Mouse (Mus musculus): ENCODE data around the gene Slc9a5.

Gene Slc9a5

DNA sequence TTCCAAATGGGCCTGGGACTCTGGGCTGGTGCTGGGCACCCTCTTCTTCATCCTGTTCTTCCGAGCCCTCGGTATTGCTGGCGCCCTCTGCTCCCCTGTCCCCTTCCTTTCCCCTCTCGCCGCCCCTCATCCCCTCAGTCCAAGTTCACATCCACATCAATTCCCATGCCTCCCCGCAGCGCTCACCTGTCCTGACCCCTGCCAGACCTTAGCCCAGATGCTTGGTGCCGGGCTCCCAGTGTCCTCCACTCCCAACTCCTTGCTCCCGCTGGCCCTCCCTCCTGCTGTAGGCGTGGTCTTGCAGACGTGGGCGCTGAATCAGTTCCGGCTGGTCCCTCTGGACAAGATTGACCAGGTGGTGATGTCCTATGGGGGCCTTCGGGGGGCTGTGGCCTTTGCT lies 8.0 kb downstream of the Slc9a5 start:
- no peak for DNase-seq

DNA sequence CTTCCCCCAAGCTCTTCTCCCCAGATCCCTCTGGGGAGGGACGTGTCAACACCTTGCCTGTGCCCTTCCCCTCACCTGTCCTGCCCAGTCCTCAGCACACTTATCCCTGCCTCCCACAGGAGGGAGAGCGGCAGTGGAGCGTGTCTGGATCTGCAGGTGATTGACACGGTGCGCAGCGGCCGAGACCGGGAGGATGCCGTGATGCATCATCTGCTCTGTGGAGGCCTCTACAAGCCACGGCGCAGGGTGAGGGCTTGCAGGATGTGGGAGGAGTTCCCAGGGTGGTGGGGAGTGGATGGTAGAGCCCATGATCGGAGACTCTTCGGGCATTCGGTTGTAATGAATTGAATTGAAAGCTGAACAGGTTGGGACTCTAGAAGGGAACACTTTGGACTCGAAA lies 10.6 kb downstream of the Slc9a5 start:
- no peak for DNase-seq

DNA sequence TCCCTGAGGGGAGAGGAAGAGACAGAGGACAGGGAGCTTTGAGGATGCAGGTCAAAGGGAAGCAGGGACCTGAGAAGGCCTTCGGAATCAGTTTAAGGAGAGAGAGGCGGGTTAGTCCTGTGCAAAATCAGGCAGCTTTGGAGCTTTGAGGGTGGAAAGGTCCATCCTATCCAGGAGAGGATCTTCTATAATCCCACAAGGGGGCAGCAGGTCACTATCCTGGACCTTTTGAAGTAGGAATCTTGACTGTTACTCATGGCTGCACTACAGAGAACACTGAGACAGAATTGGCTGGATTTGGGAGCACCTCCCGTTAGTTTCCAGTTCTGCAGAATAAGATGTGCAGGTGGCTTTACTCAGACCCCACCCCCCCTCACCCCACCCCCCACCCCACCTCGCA lies 11.0 kb downstream of the Slc9a5 start:
- no peak for DNase-seq

DNA sequence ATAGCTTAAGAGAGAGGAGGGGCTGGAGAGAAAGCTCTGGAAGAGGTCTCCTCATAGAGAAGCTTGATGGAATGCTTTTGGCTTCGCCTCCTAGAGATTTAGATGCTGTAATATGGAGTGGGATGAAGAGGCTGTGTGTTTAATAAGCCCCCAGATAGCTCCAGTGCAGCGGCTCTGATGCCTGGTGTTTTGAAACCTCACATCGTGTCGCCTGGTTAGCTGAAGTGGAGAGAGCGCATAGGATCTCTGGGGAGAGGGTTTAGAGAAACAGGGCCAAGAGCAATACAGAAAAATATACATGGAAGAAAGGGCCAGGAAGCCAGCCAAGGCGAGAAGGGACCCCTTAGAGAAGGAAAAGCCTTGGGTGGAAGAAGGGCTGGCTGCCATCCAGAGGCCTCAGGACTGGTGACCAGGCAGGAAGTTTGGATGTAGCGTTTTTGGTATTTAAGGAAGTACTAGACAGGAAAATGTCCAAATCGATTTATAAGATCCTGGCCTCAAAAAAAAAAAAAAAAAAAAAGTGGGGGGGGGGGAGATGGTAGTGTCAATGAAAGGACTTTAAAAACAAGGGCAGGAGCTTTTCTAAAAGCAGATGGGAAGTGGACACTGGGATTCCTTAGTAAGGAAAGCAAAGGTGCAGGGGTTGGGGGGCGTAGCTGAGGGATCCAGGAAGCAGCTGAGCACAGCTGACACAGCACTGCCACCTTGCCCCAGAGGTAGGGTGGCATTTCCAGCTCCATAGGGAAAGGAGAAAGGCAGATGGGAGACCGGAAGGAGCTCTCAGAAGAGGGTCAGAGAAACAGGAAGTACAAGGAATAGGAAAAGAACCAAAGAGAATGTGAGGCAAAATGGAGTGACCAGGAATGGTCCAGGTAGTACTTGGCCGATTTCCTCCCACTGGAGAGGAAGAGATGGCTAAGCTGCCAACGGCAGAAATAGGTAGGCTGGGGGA lies 13.4 kb downstream of the Slc9a5 start:
- DNase-seq, result no peak

DNA sequence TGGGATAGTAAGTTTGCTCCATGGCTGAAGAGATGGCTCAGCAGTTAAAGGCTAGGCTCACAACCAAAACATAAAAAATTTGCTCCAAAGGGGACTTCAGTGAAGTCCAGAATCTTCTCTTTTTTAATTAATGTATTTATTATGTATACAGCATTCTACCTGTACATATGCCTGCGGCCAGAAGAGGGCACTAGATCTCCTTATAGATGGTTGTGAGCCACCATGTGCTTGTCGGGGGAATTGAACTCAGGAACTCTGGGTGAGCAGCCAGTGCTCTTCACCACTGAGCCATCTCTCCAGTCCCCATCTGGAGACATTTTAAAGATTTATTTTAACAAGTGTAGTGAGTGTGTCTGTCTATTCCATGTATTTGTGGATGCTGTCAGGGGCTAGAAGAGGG lies 18.5 kb downstream of the Slc9a5 start:
- peak; percentile 20 to 30 for DNase-seq

DNA sequence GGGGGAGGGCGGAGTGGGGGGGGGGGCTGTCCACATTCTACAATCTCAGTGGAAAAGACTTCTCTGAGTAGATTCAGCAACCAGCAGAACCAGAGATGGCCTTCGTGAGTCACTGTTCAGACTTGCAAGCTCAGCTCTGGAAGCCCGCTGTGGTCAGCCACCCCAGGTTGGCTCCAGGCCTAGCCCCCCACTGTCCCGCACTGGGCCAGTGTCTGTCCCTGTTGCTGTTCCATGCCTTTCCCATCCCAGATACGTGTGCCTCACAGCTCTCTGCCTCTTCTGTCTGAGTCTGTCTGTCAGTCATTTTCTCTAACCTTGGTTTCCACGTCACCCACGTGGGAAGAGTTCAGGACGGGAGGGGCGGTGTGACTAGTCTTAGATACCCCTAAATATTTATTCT lies 23.8 kb downstream of the Slc9a5 start:
- DNase-seq, result no peak

DNA sequence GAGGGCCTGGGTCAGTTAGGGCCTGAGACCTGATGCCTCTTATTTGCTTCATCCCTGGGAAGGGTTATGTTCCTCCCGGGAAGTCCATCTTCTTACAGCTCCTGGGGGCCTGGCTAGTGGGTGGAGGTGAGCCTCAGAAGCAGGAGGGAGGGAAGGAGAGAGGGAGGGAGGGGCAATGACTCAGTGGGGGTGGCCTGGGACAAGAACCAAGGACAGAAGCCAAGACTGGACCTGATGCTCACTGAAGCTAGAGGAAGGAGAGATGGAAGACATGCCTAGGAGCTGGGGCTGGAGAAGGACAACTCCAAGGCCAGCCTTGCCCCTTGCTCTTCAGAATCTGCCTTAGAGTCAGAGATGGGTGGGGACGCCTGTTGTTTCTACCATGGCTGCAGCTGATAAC lies 24.4 kb downstream of the Slc9a5 start, which contains the start of gene Plekhg4:
Plekhg4 (plus strand) TSS at position 243 of the 400 bp plus-strand sequence.
- no peak for DNase-seq

DNA sequence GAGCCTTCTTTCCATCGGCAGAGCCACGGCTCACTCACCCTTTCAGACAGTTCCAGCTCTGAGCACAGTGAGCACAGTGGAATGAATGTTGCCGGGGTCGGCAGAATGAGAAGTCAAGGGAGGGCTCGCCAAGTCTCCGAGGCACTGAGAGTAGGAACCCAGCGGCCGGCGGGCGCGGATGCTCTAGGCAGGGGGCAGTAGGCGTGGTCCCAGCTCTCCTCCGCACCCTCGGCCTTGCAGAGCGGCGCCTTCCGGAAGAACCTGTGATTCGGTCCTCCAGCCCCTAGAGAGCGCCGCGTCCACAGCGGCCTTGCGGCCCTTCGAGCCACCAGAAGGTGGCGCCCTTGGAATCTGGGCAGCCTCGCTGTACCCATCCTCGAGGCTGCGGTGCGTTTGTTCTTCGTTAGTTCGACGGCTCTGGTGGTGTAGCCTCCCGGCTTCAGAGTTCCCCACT lies 25.9 kb downstream of the Slc9a5 start:
- DNase-seq, result peak; percentile 67 to 71

DNA sequence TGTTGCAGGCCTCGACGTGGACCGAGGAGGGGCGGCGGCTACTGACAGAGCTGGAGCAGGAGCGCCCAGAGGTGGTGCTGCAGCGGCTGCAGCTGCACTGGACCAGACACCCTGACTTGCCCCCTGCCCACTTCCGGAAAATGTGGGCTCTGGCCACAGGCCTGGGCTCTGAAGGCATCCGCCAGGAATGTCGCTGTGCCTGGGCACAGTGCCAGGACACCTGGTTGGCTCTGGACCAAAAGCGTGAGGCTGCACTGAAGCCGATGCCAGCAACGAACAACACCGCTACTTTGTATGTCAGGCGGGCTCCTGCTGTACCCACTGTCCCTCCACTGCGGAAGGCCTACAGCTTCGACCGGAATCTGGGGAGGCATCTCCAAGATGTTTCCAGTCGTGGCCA lies 30.0 kb downstream of the Slc9a5 start:
- no peak for DNase-seq

DNA sequence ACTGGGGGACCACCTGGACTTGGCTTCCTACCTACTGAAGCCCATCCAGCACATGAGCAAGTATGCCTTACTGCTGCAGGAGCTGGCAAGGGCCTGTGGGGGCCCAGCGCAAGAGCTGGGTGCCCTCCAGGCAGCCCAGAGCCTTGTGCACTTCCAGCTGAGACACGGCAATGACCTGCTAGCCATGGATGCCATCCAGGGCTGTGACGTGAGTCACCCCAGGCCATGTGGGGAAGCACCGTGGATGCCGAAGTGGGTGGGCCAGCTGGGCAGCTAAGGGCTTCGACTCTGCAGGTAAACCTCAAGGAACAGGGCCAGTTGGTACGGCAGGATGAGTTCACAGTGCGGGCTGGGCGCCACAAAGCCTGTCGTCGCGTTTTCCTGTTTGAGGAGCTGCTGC lies 31.7 kb downstream of the Slc9a5 start:
- no peak for DNase-seq

DNA sequence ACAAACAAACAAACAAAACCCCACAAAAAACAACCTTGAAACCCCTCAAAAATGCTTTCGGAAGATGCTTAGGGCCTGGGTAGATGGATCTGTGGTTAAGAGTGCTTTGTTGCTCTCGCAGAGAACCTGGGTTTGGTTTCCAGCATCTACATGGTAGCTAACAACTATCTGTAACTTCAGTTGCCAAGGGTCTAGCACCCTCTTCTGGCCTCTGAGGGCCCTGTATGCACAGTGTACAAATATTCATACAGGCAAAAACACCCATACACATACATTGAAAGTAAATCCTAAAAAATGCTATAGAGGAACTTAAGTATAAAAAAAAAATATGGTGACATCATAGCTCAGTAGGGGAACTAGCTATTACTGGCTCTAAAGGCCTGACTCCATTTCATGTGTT lies 35.4 kb downstream of the Slc9a5 start:
- no peak for DNase-seq

DNA sequence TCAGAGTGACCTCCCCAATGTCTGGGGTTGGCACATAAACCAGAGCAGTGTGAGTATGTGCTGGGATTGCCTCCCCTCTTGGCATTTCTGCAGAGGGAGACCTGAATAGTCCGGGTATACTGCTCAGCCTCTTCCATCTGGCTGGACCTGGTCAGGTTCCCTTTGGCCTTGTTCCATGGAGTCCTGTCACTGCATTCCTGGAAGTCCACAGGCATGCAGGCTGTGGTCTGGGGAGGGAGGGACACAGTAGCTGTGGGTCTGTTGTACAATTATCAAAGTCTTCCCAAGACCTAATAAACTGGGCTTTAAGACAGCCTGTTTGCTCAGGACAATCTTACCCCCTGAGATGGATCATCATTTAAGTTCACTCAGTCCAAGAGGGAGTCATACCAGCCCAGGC lies 38.5 kb downstream of the Slc9a5 start:
- no peak for DNase-seq

DNA sequence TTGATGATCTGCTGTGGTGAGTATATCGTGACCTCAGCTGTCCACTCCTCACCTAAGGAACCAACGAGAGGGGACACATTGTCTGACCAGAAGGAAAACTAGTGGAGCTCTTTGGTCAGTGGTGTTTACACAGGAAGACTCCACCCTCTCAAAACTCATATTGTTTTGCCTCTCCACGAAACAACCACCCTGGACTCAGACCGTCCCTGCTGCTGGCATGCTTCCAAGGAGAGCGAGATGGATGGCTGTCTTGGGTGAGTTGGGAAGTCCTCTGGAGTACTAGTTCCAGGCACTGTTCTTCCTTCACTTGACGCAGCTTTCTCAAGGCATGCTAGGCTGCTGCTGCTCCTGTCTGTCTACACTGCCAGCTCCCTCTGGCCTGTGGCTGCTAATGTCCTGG lies 40.5 kb downstream of the Slc9a5 start:
- DNase-seq, result no peak

DNA sequence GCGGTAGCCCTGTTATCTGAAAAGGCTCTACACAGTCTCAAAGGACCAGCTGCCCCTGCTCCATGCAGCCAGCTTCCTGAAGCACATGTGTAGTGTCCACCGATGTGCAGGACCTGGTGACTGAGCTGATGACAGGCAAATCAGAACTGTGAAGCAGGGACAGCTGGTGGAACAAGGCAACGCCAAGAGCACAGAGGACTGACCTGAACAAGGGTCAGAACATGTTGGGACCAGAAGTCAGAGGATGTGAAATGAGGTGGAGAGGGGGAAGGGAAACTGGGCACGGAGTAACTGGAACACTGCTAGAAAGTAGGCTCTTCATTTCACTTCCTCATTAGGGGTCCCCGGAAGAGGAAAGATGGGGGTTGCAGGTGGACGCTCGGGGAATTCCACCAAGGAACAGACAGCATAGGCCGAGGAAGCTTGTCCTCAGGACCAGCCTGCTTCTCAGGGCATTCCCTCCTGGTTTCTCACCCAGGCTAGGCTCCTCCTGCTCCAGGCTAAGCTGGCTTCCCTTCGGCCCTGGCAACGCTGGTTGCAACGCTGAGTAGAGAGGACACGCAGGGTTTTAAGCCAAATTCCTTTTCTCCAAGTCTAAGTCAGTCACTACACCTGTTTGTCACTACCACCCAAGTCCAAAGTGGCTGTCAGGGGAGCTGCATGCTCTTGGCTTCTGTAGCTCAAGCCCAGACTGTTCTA lies 44.6 kb downstream of the Slc9a5 start:
- no peak for DNase-seq

DNA sequence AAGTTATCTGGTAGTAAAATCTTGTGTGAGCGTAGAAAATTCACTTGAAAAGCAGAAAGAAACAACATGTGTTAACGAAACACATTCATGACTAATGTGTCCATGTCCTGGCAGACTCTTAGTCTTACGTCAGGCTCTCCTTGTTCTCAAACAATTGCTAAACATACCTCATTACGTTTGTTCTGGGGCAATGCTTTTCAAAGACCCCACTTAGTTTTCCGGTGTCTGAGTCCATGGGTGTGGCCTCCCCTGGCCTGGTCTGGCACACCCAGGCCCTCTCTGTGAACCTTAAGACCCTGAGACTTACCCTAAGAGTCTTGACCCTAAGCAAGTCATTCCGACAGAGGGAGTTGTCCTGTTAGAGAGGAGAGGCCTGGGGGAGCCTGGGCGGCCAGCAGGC lies 45.3 kb downstream of the Slc9a5 start:
- DNase-seq, result no peak

DNA sequence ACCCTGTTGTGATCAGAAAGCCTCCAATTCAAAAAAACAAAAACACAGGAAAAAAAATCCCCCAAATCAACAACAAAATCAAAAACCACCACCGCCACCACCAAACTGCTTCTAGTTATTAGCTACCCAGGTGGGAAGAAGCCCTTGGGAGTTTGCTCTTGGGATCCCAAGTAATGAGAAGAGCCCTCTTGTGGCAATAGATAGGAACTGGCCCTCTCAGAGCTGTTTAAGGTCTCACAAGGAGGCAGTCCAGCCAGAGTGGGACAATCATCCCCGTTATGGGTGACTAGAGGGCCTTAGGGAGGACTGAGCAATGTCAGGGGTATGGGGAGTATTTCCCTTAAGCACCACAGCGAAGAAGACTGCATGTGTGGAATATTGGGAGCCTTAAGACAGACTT lies 49.1 kb downstream of the Slc9a5 start:
- peak; percentile 27 to 40 for DNase-seq

DNA sequence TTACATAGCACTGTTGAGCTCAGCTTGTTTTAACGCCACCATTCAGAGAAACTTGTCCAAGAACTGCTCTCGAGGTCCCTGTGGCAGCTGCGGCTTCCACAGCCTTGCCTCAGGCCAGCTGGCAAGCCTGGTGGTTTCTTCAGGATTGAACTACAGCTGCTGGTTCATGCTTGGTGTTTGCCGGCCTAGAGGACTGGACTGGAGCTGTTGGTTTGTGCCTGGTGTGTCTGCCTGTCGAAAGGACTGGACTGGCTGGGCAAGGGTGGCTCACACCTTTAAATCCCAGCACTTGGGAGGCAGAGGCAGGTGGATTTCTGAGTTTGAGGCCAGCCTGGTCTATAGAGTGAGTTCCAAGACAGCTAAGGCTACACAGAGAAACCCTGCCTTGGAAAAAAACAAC lies 51.4 kb downstream of the Slc9a5 start:
- no peak for DNase-seq

DNA sequence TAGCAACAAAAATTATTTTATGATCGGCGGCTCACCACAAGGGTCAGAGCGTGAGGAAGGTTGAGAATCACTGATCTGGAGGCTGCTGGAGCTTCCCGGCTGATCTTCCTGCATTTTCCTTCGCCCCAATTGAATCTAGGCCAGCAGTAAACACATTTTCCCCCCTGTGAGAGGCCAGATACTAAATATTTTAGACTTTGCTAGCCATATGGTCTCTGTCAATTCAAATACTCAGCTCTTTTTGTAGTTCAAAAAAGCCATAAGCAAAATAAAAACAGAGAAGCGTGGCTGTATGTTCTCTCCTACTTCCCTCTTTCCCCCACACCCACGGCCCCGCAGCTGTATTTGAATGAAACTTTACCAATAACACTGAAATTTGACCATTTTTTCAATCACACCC lies 54.8 kb downstream of the Slc9a5 start:
- DNase-seq, result no peak

DNA sequence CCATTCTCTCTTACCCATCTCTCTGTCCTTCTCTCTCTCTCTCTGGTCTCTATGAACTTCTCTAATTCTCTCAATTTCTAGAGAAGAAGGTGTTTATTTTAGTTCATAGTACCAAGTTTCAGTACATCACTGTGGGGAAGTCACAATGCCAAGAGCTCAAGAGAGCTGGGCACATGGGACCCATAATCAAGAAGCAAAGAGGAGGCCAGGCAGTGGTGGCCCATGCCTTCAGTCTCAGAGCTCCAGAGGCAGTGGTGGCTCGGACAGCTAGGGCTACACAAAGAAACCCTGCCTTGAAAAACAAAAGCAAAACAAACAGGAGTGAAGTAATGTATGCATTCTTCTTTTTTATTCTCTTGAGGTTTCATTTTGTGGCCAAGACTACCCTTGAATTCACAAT lies 55.9 kb downstream of the Slc9a5 start:
- DNase-seq, result no peak

DNA sequence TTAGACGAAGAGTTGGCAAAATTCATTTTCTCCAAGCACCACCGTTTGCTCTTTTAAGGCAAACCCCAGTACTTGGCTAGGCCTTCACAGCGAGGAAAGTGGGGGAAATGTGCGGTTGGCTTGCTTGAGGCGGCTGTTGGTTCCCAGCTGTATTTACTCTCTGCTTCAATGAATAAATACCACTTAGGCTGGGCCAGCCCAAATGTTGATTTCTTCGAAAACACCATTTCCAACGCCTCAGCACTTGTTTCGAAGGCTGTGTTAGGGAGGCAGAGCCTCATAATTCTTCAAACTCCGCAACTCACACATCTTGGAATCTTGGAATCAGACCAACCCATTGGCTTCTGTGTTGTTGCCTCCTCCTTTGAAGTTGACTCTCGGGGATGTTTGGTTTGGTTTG lies 57.8 kb downstream of the Slc9a5 start:
- no peak for DNase-seq

DNA sequence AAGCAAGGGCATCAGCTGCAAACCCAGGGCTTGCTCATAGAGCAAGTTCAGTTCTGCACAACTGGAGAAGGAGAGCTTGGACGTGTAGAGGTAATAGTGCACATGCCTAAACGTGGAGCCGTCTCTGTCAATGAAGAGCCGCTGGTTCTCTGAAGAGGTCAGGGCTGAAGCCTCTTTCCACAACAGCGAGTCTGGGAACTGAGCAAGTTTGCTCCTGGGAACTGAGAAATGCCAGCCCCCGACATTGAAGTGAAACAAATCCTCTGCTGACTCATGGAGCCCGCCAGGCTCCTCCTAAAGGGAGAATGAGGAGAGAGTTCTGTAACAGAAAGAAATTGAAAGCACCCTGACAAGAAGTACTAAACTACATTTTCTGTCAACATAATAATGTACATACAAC lies 59.7 kb downstream of the Slc9a5 start:
- no peak for DNase-seq

DNA sequence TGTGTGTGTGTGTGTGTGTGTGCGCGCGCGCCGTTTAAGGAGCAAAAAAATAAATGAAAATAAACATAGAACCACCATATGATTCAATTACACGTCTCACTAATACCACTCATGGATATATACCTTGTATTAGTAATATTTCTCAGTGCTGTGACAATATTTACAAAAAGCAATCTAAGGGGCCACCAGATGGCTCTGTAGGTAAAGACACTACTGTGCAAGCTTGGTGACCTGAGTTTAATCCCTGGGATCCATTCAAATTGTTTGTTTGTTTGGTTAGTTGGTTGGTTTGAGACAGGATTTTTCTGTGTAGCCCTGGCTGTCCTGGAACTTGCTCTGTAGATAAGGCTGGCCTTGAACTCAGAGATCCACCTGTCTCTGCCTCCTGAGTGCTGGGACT lies 61.3 kb downstream of the Slc9a5 start:
- no peak for DNase-seq

DNA sequence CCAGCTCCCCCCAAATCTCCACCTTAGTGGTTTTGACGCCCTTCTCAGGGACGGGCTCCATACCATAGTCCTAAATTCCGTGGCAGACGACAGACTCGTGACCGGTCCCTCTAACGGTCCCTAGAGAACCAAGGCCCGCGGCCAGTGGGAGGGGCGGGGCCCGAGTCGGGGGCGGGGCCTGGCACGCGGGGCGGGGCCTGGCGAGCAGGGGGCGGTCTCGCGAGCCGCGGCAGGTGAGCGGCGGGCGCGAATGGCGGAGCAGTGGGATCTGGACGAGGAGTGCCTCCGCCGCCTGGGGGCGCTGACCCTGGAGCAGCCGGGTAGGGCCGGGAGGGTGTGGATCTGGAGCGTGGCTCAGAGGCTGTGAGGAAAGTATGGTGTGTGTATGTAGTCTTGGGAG lies 64.7 kb downstream of the Slc9a5 start, which contains the start of the genes Kctd19 and Lrrc36:
Kctd19 (minus strand) TSS at position 112 of the 400 bp plus-strand sequence.
Lrrc36 (plus strand) TSS at position 181 of the 400 bp plus-strand sequence.
- peak; percentile 56 for DNase-seq

DNA sequence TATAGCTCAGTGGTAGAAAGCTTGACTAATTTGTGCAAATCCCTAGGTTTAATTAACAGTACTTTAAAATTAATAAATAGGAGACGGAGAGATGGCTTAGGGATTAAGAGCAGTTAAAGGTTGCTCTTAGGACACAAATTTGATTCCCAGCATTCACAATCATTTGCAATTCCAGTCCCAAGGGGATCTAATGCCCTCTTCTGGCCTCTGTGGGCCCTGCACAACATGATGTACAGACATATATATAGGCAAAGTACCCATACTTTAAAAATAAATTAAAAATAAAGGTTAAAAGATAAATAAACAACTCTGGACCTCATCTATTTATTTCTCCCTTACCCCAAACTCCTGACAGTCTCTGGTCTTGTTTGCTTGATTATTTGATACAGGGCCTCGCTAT lies 70.3 kb downstream of the Slc9a5 start:
- DNase-seq, result peak; percentile 34 to 46
